Mouse (Mus musculus): ENCODE measurements around the gene Slc44a1. TPM values are rescaled to one million over a fixed set of nuclear protein-coding genes. Genes with fewer than 3 reads are reported as not detected.

The Slc44a1 gene
- polyA plus RNA-seq, 1 experiment from 2014 or later, result 27.9 TPM

GRCm38 (mm10) chr4:53631316-53632010, 191.2 kb downstream of the Slc44a1 start, which contains the start of gene Fsd1l:
Fsd1l (plus strand) TSS chr4:53631471.
- no peaks in the 10 kb centered on the region for H3K27me3 ChIP-seq (replicated peaks; ENCODE audit: control insufficient read depth, insufficient read depth, low read length)
- TF ChIP-seq CTCF (IDR thresholded peaks at IDR 0.05; ENCODE audit: low read depth), result peak; percentile 69
- peak within 1 kb of the TSS; percentile 60 for H3K27ac ChIP-seq (ENCODE audit: low read depth, low read length)
- H3K4me3 ChIP-seq (ENCODE audit: low read depth, low read length), result peak within 1 kb of the TSS; percentile 93
- no peaks in the 10 kb centered on the region for H3K9me3 ChIP-seq (ENCODE audit: control insufficient read depth)
- WGBS, result under 1% methylated on average over 83 of the region's 88 CpGs
- no peaks in the 10 kb centered on the region for H3K4me1 ChIP-seq (replicated peaks; ENCODE audit: control insufficient read depth, insufficient read depth, low read length)
- ATAC-seq, result peak; percentile 89
- peak within 1 kb of the TSS; percentile 98 for H3K4me2 ChIP-seq (replicated peaks; ENCODE audit: low read depth)
- H3K36me3 ChIP-seq (ENCODE audit: control insufficient read depth, insufficient read depth), result no peaks in the 10 kb centered on the region
- H3K9ac ChIP-seq (ENCODE audit: low read depth, low read length), result peak within 1 kb of the TSS; percentile 81

DNA sequence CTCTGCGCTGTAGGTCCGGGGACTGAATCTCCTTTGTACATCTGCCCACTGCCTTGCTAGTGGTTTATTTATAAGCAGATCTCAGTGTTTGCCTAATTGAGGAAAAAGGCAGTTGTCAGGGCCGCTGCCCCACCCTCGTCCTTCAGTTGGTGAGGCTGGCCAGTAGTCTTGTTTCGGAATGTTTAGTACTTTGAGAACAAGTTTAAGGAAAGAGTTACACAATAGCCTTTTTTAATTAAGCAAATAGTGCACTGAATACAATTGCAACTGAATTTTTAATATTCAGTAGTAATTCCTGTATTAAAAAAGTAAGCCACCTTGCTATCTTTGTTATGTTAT, 191.8 kb downstream of the Slc44a1 start:
- no peaks in the 10 kb centered on the region for H3K27me3 ChIP-seq (replicated peaks; ENCODE audit: control insufficient read depth, insufficient read depth, low read length)
- whole genome bisulfite sequencing, result under 1% methylated on average over 5 of the region's 5 CpGs
- no peaks in the 10 kb centered on the region for H3K4me1 ChIP-seq (replicated peaks; ENCODE audit: control insufficient read depth, insufficient read depth, low read length)
- TF ChIP-seq CTCF (IDR thresholded peaks at IDR 0.05; ENCODE audit: low read depth), result no peak
- peak overlapping the region; percentile 93 for H3K4me3 ChIP-seq (ENCODE audit: low read depth, low read length)
- H3K9me3 ChIP-seq (ENCODE audit: control insufficient read depth), result no peaks in the 10 kb centered on the region
- H3K9ac ChIP-seq (ENCODE audit: low read depth, low read length), result peak overlapping the region; percentile 81
- ATAC-seq, result no peak
- no peaks in the 10 kb centered on the region for H3K36me3 ChIP-seq (ENCODE audit: control insufficient read depth, insufficient read depth)
- H3K27ac ChIP-seq (ENCODE audit: low read depth, low read length), result no peak overlapping the region; the same call in 1 of the 2 replicates
- H3K4me2 ChIP-seq (replicated peaks; ENCODE audit: low read depth), result peak overlapping the region; percentile 98

GRCm38 (mm10) chr4:53635336-53635735, 195.1 kb downstream of the Slc44a1 start:
- Histone ChIP-seq H3K4me2 (replicated peaks; ENCODE audit: low read depth) (no peak overlapping the region), H3K27me3 (replicated peaks; ENCODE audit: control insufficient read depth, insufficient read depth, low read length) (no peaks in the 10 kb centered on the region), H3K9ac (ENCODE audit: low read depth, low read length) (no peak overlapping the region), H3K27ac (ENCODE audit: low read depth, low read length) (no peak overlapping the region), H3K4me3 (ENCODE audit: low read depth, low read length) (no peak overlapping the region), H3K4me1 (replicated peaks; ENCODE audit: control insufficient read depth, insufficient read depth, low read length) (no peaks in the 10 kb centered on the region), H3K36me3 (ENCODE audit: control insufficient read depth, insufficient read depth) (no peaks in the 10 kb centered on the region), H3K9me3 (ENCODE audit: control insufficient read depth) (no peaks in the 10 kb centered on the region)
- no peak for TF ChIP-seq CTCF (IDR thresholded peaks at IDR 0.05; ENCODE audit: low read depth)
- ATAC-seq, result no peak
- 87% methylated on average over 3 of the region's 3 CpGs for WGBS

GRCm38 (mm10) chr4:53637269-53637909, 197.2 kb downstream of the Slc44a1 start:
- Histone ChIP-seq H3K4me1 (replicated peaks; ENCODE audit: control insufficient read depth, insufficient read depth, low read length) (no peaks in the 10 kb centered on the region), H3K27ac (ENCODE audit: low read depth, low read length) (no peak overlapping the region), H3K27me3 (replicated peaks; ENCODE audit: control insufficient read depth, insufficient read depth, low read length) (no peaks in the 10 kb centered on the region), H3K36me3 (ENCODE audit: control insufficient read depth, insufficient read depth) (no peaks in the 10 kb centered on the region), H3K4me3 (ENCODE audit: low read depth, low read length) (no peak overlapping the region), H3K9me3 (ENCODE audit: control insufficient read depth) (no peaks in the 10 kb centered on the region), H3K4me2 (replicated peaks; ENCODE audit: low read depth) (no peak overlapping the region), H3K9ac (ENCODE audit: low read depth, low read length) (no peak overlapping the region)
- 55% methylated on average over 7 of the region's 7 CpGs for WGBS
- ATAC-seq, result no peak
- TF ChIP-seq CTCF (IDR thresholded peaks at IDR 0.05; ENCODE audit: low read depth), result no peak

- Histone ChIP-seq H3K4me1 (replicated peaks; ENCODE audit: control insufficient read depth, insufficient read depth, low read length) (no peaks in the 10 kb centered on the region), H3K27me3 (replicated peaks; ENCODE audit: control insufficient read depth, insufficient read depth, low read length) (no peaks in the 10 kb centered on the region), H3K36me3 (ENCODE audit: control insufficient read depth, insufficient read depth) (no peaks in the 10 kb centered on the region), H3K27ac (ENCODE audit: low read depth, low read length) (no peak overlapping the region), H3K9me3 (ENCODE audit: control insufficient read depth) (no peaks in the 10 kb centered on the region), H3K4me3 (ENCODE audit: low read depth, low read length) (no peak overlapping the region), H3K9ac (ENCODE audit: low read depth, low read length) (no peak overlapping the region), H3K4me2 (replicated peaks; ENCODE audit: low read depth) (no peak overlapping the region)
- WGBS, result 78% methylated on average over 7 of the region's 7 CpGs
- ATAC-seq, result no peak
- TF ChIP-seq CTCF (IDR thresholded peaks at IDR 0.05; ENCODE audit: low read depth), result no peak
These were observed 198.4 kb downstream of the Slc44a1 start for GRCm38 (mm10) chr4:53638549-53639123.

GRCm38 (mm10) chr4:53658029-53658428, 217.8 kb downstream of the Slc44a1 start:
- Histone ChIP-seq H3K4me3 (ENCODE audit: low read depth, low read length) (no peak overlapping the region), H3K9ac (ENCODE audit: low read depth, low read length) (no peak overlapping the region), H3K36me3 (ENCODE audit: control insufficient read depth, insufficient read depth) (peaks cover 9% of the 10 kb centered on the region; the same call in 1 of the 2 replicates), H3K4me2 (replicated peaks; ENCODE audit: low read depth) (no peak overlapping the region), H3K27ac (ENCODE audit: low read depth, low read length) (no peak overlapping the region), H3K9me3 (ENCODE audit: control insufficient read depth) (no peaks in the 10 kb centered on the region), H3K27me3 (replicated peaks; ENCODE audit: control insufficient read depth, insufficient read depth, low read length) (no peaks in the 10 kb centered on the region), H3K4me1 (replicated peaks; ENCODE audit: control insufficient read depth, insufficient read depth, low read length) (no peaks in the 10 kb centered on the region)
- no peak for TF ChIP-seq CTCF (IDR thresholded peaks at IDR 0.05; ENCODE audit: low read depth)
- no peak for ATAC-seq
- 54% methylated on average over 3 of the region's 3 CpGs for WGBS

Data from intestine, postnatal 0 days (tissue).